Mouse (Mus musculus) colon, adult 2 months (tissue): ENCODE data around the gene Csf1. TPM values are rescaled to one million over a fixed set of nuclear protein-coding genes. Genes with fewer than 3 reads are reported as not detected.

Experiments
- polyA plus RNA-seq: library from polyadenylated mRNA; depleted of rRNA; stranded (reverse); fragments of >200 nt; gene quantifications from 2 replicates; pipeline ENCODE4 v1.2.3, GENCODE M21; 2012; rRNA removed

Gene Csf1
- polyA plus RNA-seq, result 16.9 and 17.5 TPM in 2 replicates

GRCm38 (mm10) chr3:107759929-107760581, at the start of gene Csf1:
TSS of gene Csf1 (minus strand) at chr3:107760469.

DNA sequence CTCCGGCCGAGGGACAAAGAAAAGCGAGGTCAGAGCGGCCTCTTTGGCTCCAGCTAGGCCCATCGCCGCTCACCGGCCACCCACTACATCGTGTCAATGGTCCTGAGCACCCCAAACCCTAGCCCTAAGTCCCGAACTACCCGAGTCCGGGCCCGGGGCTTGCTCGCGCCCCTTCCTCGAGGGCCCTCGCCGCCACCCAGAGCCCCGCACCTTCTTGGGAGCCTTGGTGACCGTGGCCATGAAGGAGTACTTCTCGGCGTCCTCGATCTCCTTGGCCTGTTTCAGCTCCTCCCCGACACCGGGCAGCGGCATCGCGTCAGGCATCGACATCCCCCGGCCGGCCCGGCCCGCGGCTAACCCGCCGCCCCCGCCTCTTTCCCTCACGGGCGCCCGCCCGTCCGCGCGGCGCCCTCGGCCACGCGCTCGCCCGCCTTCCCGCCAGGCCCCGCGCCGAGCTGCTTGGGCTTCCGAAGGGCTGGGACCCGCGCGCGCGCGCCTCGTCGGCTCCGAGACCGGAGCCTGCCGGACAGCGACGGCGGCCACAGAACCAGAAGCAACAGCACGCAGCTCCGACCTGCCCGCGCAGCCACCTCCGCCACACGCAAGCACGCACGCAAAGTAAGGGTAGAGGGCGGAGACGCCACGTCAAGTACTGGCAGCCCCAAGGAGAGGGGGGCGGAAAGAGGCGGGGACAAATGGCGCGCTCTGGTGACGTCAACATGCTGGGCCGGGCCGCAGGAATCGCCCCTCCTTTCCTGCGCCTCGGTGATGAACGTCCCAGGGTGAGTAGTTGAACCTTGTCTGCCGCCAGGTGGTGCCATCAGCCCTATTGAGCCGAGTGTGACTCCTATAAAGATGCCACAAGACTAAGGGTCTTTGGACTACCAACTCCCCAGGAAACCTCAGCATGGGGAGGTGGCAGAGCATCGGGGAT, 64.1 kb downstream of the Csf1 start, which contains the start of gene Ahcyl1:
Gene Ahcyl1, minus strand, starts transcription at position 613 of the 934 bp plus-strand sequence.

Other genes with a start within 250 kb of the Csf1 start
- gene Slc6a17, start 242.5 kb downstream of the Csf1 start, polyA plus RNA-seq, result 8.4 and 10.3 TPM in 2 replicates
- gene Ubl4b, start 205.4 kb downstream of the Csf1 start, polyA plus RNA-seq, result not detected in 2 replicates
- not detected in 2 replicates for gene Alx3, start 165.4 kb downstream of the Csf1 start, polyA plus RNA-seq
- not detected in 2 replicates for gene Gm10961, start 129.1 kb downstream of the Csf1 start, polyA plus RNA-seq
- 43.3 and 46.4 TPM in 2 replicates for gene Strip1, start 128.8 kb downstream of the Csf1 start, polyA plus RNA-seq
- 34.4 and 36.7 TPM in 2 replicates for gene Ahcyl1, start 63.9 kb downstream of the Csf1 start, polyA plus RNA-seq
- 190 and 210 TPM in 2 replicates for gene Eps8l3, start 116.8 kb upstream of the Csf1 start, polyA plus RNA-seq
- 22.4 and 26.3 TPM in 2 replicates for gene Gstm5, start 135.4 kb upstream of the Csf1 start, polyA plus RNA-seq
- 10.9 and 11.1 TPM in 2 replicates for gene Gstm7, start 171.3 kb upstream of the Csf1 start, polyA plus RNA-seq
- gene Gstm6, start 183.3 kb upstream of the Csf1 start, polyA plus RNA-seq, result 7.4 and 10.8 TPM in 2 replicates
- 36.5 and 50.1 TPM in 2 replicates for gene Gstm3, start 208.8 kb upstream of the Csf1 start, polyA plus RNA-seq
- gene Gstm2, start 226.0 kb upstream of the Csf1 start, polyA plus RNA-seq, result 102 and 107 TPM in 2 replicates